22 mouse cellular contexts compared by ENCODE assay signal in the genomic region with DNA sequence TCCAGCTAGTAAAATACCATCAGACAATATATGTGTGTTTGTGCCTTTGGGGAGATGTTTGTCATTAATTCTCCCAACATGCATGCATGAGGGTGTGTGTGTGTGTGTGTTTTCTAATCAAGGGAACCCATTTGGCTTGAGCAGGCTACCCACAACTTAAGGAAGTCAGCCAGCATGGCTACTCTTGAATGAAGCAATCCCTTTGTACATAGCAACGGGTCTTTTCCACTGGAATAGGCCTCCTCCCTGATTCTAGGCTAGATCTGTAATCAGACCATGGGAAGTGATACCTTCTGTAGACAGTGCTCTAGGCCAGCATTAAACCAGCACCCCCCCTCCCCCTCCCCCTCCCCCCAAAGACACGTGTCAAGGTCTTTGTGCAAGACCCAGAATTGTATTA.
DNase-seq lines count a peak whose midpoint lies in the region; ATAC-seq and TF ChIP-seq lines count a peak whose summit lies in the region.
"Had no signal": no experiment of that assay in that cellular context is flagged by ENCODE, and none has a peak within 500 bp of the region (broad histone marks: within the 10 kb centered on the region; RNA-seq: fewer than 3 reads in every experiment).

No protein-coding gene starts in this region.

- no peak for ATAC-seq in heart, embryonic 14.5 days (ENCODE audit: insufficient number of reproducible peaks, insufficient read depth, low FRiP score, low read depth)
- ATAC-seq in kidney, postnatal 0 days (replicated peaks; ENCODE audit: low FRiP score, low read depth) = no peak
- no peak for ATAC-seq in stomach, embryonic 15.5 days (ENCODE audit: insufficient read depth, low FRiP score, low read depth)
- ATAC-seq: forebrain, postnatal 0 days; inflammation-experienced regulatory T-cells, adult 6 months had no signal

- H3K36me3 ChIP-seq in heart, embryonic 14.5 days (ENCODE audit: control insufficient read depth, insufficient read depth, low read length) = no peaks in the 10 kb centered on the region
- H3K36me3 ChIP-seq in kidney, postnatal 0 days (ENCODE audit: insufficient read depth, low read length) = no peaks in the 10 kb centered on the region
- H3K36me3 ChIP-seq in stomach, embryonic 15.5 days = no peaks in the 10 kb centered on the region
- H3K36me3 ChIP-seq: neural tube, embryonic 15.5 days had no signal

- no peak for DNase-seq in heart, postnatal 4 days
- DNase-seq in kidney, postnatal 0 days (ENCODE audit: low spot score) = no peak
- no peak for DNase-seq in kidney, postnatal 4 days
- no peak for DNase-seq in frontal cortex, postnatal 14 days (ENCODE audit: low spot score in 2 of 2)
- DNase-seq: adrenal gland, postnatal 10 days; B cell, adult 2 months; cerebellum, adult 11-12 months; cerebellum, postnatal 36 days; forebrain, postnatal 0 days; gastrocnemius, adult 2 months; lung, adult 18-20 months; midbrain, embryonic 14.5 days; right cerebral cortex, postnatal 4 days; thymus, adult 18-20 months had no signal

- no peak for TF ChIP-seq POLR2A in embryonic fibroblast, embryonic 13.5 days (IDR thresholded peaks at IDR 0.05; ENCODE audit: low read depth, low read length)

- H3K4me3 ChIP-seq in heart, embryonic 14.5 days (ENCODE audit: control insufficient read depth in 1 of 2, insufficient read depth in 1 of 2, low read depth in 1 of 2, low read length in 2 of 2) = no peak overlapping the region
- H3K4me3 ChIP-seq in kidney, postnatal 0 days (replicated peaks; ENCODE audit: low read depth, low read length) = no peak overlapping the region
- no peak overlapping the region for H3K4me3 ChIP-seq in embryonic fibroblast, embryonic 13.5 days (ENCODE audit: insufficient read depth, low read length)
- H3K4me3 ChIP-seq in stomach, embryonic 15.5 days (replicated peaks) = no peak overlapping the region
- H3K4me3 ChIP-seq: gastrocnemius, adult 2 months; layer of hippocampus, adult 2 months; limb, embryonic 13.5 days; myocyte; neural tube, embryonic 15.5 days had no signal

- H3K4me2 ChIP-seq in heart, embryonic 14.5 days (ENCODE audit: low read length) = no peak overlapping the region
- H3K4me2 ChIP-seq in kidney, postnatal 0 days (ENCODE audit: low read length) = no peak overlapping the region
- no peak overlapping the region for H3K4me2 ChIP-seq in stomach, embryonic 15.5 days
- H3K4me2 ChIP-seq: limb, embryonic 13.5 days; neural tube, embryonic 15.5 days had no signal

- H3K27ac ChIP-seq in heart, embryonic 14.5 days (replicated peaks in 1 of 2; ENCODE audit: control insufficient read depth in 1 of 2, insufficient read depth in 1 of 2, low read depth in 2 of 2, low read length in 2 of 2) = peak overlapping the region; percentile 10 to 79; a peak in 1 of 4 replicates
- H3K27ac ChIP-seq in kidney, postnatal 0 days = peak overlapping the region; percentile 89
- H3K27ac ChIP-seq in embryonic fibroblast, embryonic 13.5 days (ENCODE audit: insufficient read depth, low read length) = peak overlapping the region; percentile 95
- peak overlapping the region; percentile 86 for H3K27ac ChIP-seq in stomach, embryonic 15.5 days
- H3K27ac ChIP-seq: layer of hippocampus, adult 2 months; neural tube, embryonic 15.5 days had no signal

- H3K9ac ChIP-seq in heart, embryonic 14.5 days (ENCODE audit: low read length) = no peak overlapping the region
- H3K9ac ChIP-seq in kidney, postnatal 0 days (ENCODE audit: low read depth, low read length) = no peak overlapping the region
- H3K9ac ChIP-seq in stomach, embryonic 15.5 days = no peak overlapping the region
- H3K9ac ChIP-seq: forebrain, postnatal 0 days; limb, embryonic 13.5 days; neural tube, embryonic 15.5 days had no signal

- 82% methylated on average over 2 of the region's 2 CpGs for WGBS in heart, embryonic 14.5 days
- 29% methylated on average over 2 of the region's 2 CpGs for WGBS in kidney, postnatal 0 days
- WGBS in stomach, embryonic 15.5 days = 41% methylated on average over 2 of the region's 2 CpGs

- H3K27me3 ChIP-seq in heart, embryonic 14.5 days (ENCODE audit: control insufficient read depth, insufficient read depth, low read length) = no peaks in the 10 kb centered on the region
- no peaks in the 10 kb centered on the region for H3K27me3 ChIP-seq in kidney, postnatal 0 days (ENCODE audit: insufficient read depth, low read length)
- no peaks in the 10 kb centered on the region for H3K27me3 ChIP-seq in stomach, embryonic 15.5 days (replicated peaks)
- H3K27me3 ChIP-seq: limb, embryonic 13.5 days; neural tube, embryonic 15.5 days had no signal

- H3K9me3 ChIP-seq in heart, embryonic 14.5 days (ENCODE audit: control insufficient read depth, low read length) = no peaks in the 10 kb centered on the region
- H3K9me3 ChIP-seq in kidney, postnatal 0 days (replicated peaks; ENCODE audit: low read length) = no peaks in the 10 kb centered on the region
- no peaks in the 10 kb centered on the region for H3K9me3 ChIP-seq in stomach, embryonic 15.5 days
- H3K9me3 ChIP-seq: limb, embryonic 13.5 days; neural tube, embryonic 15.5 days had no signal

- no peak for TF ChIP-seq CTCF in kidney, postnatal 0 days (IDR thresholded peaks at IDR 0.05; ENCODE audit: low read depth)
- no peak for TF ChIP-seq CTCF in embryonic fibroblast, embryonic 13.5 days (IDR thresholded peaks at IDR 0.05; ENCODE audit: borderline replicate concordance, insufficient read depth, low read length)

- peaks cover 10 to 19% of the 10 kb centered on the region in 2 experiments for H3K4me1 ChIP-seq in heart, embryonic 14.5 days (ENCODE audit: control insufficient read depth in 2 of 2, insufficient read depth in 2 of 2, low read length in 2 of 2)
- H3K4me1 ChIP-seq in kidney, postnatal 0 days (replicated peaks; ENCODE audit: insufficient read depth, low read length) = peaks cover 19% of the 10 kb centered on the region
- H3K4me1 ChIP-seq in embryonic fibroblast, embryonic 13.5 days (ENCODE audit: control insufficient read depth, insufficient read depth, low read length) = peaks cover 13% of the 10 kb centered on the region
- H3K4me1 ChIP-seq in stomach, embryonic 15.5 days = peaks cover 23% of the 10 kb centered on the region; the same call in 1 of the 2 replicates

Comparison
In these comparisons a context has a peak if more than half of its experiments do, and no peak if none do; other contexts are left out.
1. H3K27ac ChIP-seq: peak in every context shown above with its lines; median percentile 95 in embryonic fibroblast, embryonic 13.5 days; 89 in kidney, postnatal 0 days; 86 in stomach, embryonic 15.5 days; 44 in heart, embryonic 14.5 days.